Mouse (Mus musculus) embryonic facial prominence, embryonic 11.5 days (tissue): Measurements from ENCODE around the gene H2-K1. TPM values are rescaled to one million over a fixed set of nuclear protein-coding genes. Genes with fewer than 3 reads are reported as not detected.

Experiments
- ATAC-seq: fragments of 200-750 bp; cut with Nextera tagmentation; replicated peaks from 2 replicates; pipeline ENCODE4 v1.8.0; 2017; ENCODE audit warnings: low read depth; ENCODE audit not compliant: insufficient number of reproducible peaks, low FRiP score, low TSS enrichment
- DNase-seq: peaks from one replicate; pipeline ENCODE4 v3.0.0-alpha.2; 2015; ENCODE audit warnings: low spot score
- H3K27ac ChIP-seq: fragments of 300-500 bp; sonication (generic); replicated peaks from 2 replicates; pipeline ENCODE4 v1.5.1; 2014; ENCODE audit warnings: mild to moderate bottlenecking, low read depth, low read length, control low read depth
- H3K27me3 ChIP-seq: fragments of 300-500 bp; sonication (generic); 2 replicates; pipeline ENCODE4 v1.6.1; 2014; ENCODE audit warnings: mild to moderate bottlenecking, low read length, moderate library complexity, mixed read lengths; ENCODE audit not compliant: control insufficient read depth, insufficient read depth
- H3K36me3 ChIP-seq: fragments of 300-500 bp; sonication (generic); replicated peaks from 2 replicates; pipeline ENCODE4 v1.6.1; 2014; ENCODE audit warnings: low read depth, mild to moderate bottlenecking, low read length, moderate library complexity, mixed read lengths; ENCODE audit not compliant: control insufficient read depth, insufficient read depth
- H3K4me1 ChIP-seq: fragments of 300-500 bp; sonication (generic); 2 replicates; pipeline ENCODE4 v1.6.1; 2014; ENCODE audit warnings: low read length, mixed read lengths; ENCODE audit not compliant: control insufficient read depth, insufficient read depth
- H3K4me2 ChIP-seq: fragments of 300-500 bp; sonication (generic); 2 replicates; pipeline ENCODE4 v1.6.1; 2014; ENCODE audit warnings: low read depth, mild to moderate bottlenecking, control low read depth, low read length, moderate library complexity
- H3K4me3 ChIP-seq: fragments of 300-500 bp; sonication (generic); 2 replicates; pipeline ENCODE4 v1.5.1; 2014; ENCODE audit warnings: low read depth, low read length, control low read depth
- H3K9ac ChIP-seq: fragments of 300-500 bp; sonication (generic); replicated peaks from 2 replicates; pipeline ENCODE4 v1.6.1; 2014; ENCODE audit warnings: mild to moderate bottlenecking, control low read depth, low read length
- H3K9me3 ChIP-seq: fragments of 300-500 bp; sonication (generic); replicated peaks from 2 replicates; pipeline ENCODE4 v1.6.1; 2016; ENCODE audit warnings: mild to moderate bottlenecking, low read length, inconsistent platforms, mixed read lengths; ENCODE audit not compliant: control insufficient read depth
- WGBS: fragments of 180-500 bp; shearing (Covaris S2); extraction: QIAGEN DNeasy Blood & Tissue Kit; methylation state at CpG from one replicate; pipeline ENCODE4 v1.1.7; 2014; 5-methylcytosine and 5-hydroxymethylcytosine counted together
- polyA plus RNA-seq: library from polyadenylated mRNA; unstranded; fragments of >200 nt; fragmentation: Nextera tagmentation; extraction: Ambion mirVana; gene quantifications from 2 replicates; pipeline ENCODE4 v1.2.1, GENCODE M21; 2014

The H2-K1 gene
- polyA plus RNA-seq, 1 experiment from 2014 or later: 7.5 TPM

DNA sequence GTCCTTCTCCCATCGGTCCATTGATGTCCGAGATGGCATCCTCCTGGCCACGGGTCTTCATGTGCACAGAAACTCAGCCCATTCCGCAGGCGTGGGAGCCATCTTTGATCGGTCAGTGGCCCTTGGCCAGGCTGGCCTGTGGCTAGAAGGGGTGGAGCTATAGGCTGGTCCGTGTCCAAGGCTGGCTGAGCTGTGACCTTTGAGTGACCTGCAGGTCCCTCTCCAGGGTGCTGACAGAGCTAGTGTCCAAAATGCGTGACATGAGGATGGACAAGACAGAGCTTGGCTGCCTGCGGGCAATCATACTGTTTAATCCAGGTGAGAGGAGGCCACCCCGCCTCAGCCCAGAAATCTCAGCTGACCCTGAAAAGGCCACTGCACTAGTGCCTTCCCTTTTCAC, 36.5 kb upstream of the H2-K1 start:
- H3K4me2 ChIP-seq: no peak overlapping the region
- ATAC-seq (no peak), DNase-seq (no peak)
- peaks cover 5% of the 10 kb centered on the region for H3K4me1 ChIP-seq
- peaks cover 2% of the 10 kb centered on the region; the same call in 1 of the 2 replicates for H3K27me3 ChIP-seq
- H3K4me3 ChIP-seq: no peak overlapping the region
- no peak overlapping the region for H3K9ac ChIP-seq
- WGBS: 83% methylated on average over 10 of the region's 10 CpGs
- no peak overlapping the region for H3K27ac ChIP-seq
- H3K36me3 ChIP-seq: peaks cover 2% of the 10 kb centered on the region; the same call in 1 of the 2 replicates
- H3K9me3 ChIP-seq: no peaks in the 10 kb centered on the region

DNA sequence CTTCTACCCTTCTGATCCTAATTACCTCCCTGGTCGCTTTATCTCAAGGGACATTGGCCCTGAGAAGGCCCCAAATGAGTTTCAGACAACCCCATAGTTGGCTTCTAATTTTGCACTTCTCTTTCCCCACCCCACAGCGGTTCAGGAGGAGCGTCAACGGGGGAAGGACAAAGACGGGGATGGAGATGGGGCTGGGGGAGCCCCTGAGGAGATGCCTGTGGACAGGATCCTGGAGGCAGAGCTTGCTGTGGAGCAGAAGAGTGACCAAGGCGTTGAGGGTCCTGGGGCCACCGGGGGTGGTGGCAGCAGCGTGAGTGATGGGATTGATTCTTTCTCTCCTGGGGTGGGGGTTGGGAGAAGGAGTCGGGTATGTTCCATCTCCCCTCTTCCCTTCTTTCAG, 35.4 kb upstream of the H2-K1 start:
- peaks cover 5% of the 10 kb centered on the region; the same call in 1 of the 2 replicates for H3K4me1 ChIP-seq
- ATAC-seq: no peak

DNA sequence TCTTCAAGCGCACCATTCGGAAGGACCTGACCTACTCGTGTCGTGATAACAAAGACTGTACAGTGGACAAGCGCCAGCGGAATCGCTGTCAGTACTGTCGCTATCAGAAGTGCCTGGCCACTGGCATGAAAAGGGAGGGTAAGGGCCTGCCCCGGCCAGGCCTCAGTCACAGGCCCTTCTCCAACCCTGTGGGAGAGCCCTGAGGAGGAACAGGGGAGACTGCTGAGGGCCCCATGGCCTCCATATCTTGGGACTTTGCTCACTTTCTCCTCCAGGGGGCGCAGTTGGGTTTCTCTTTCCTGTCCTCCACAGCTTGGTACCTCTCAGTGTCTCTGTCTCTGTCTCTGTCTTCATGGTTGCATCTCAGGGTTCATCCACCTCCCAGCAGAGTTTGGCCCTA, 33.9 kb upstream of the H2-K1 start:
- Histone ChIP-seq H3K4me1 (peaks cover 5% of the 10 kb centered on the region; the same call in 1 of the 2 replicates), H3K9me3 (no peaks in the 10 kb centered on the region), H3K4me3 (no peak overlapping the region), H3K4me2 (no peak overlapping the region), H3K9ac (no peak overlapping the region), H3K36me3 (peaks cover 7% of the 10 kb centered on the region), H3K27me3 (no peaks in the 10 kb centered on the region), H3K27ac (no peak overlapping the region)
- ATAC-seq (no peak), DNase-seq (peak; percentile 72)
- WGBS: 75% methylated on average over 10 of the region's 10 CpGs

More for the DNA sequence above, 35.4 kb upstream of the H2-K1 start:
- H3K27ac ChIP-seq: no peak overlapping the region
- H3K9ac ChIP-seq: no peak overlapping the region
- 86% methylated on average over 9 of the region's 9 CpGs for WGBS
- DNase-seq: no peak
- no peak overlapping the region for H3K4me2 ChIP-seq
- H3K4me3 ChIP-seq: no peak overlapping the region
- H3K36me3 ChIP-seq: peaks cover 2% of the 10 kb centered on the region; the same call in 1 of the 2 replicates
- no peaks in the 10 kb centered on the region for H3K9me3 ChIP-seq
- H3K27me3 ChIP-seq: peaks cover 2% of the 10 kb centered on the region; the same call in 1 of the 2 replicates

DNA sequence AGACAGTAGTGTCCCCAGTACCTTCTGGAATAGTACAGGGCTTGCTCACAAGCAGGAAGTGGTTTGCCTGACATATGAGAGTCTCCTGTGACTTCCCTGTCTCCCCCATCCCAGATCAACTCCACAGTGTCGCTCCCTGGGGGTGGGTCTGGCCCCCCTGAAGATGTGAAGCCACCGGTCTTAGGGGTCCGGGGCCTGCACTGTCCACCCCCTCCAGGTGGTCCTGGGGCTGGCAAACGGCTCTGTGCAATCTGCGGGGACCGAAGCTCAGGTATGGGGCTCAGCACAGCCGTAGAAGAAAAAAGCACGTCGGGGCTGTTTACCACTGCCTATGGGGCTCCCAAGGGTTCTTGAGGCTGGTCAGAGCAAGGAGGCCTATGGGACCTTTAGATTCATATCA, 33.3 kb upstream of the H2-K1 start:
- Histone ChIP-seq H3K9ac (no peak overlapping the region), H3K4me2 (no peak overlapping the region), H3K4me1 (peaks cover 10% of the 10 kb centered on the region; the same call in 1 of the 2 replicates), H3K27ac (no peak overlapping the region), H3K27me3 (no peaks in the 10 kb centered on the region), H3K9me3 (no peaks in the 10 kb centered on the region), H3K4me3 (no peak overlapping the region), H3K36me3 (peaks cover 13% of the 10 kb centered on the region)
- 92% methylated on average over 9 of the region's 9 CpGs for WGBS
- no peak for DNase-seq
- no peak for ATAC-seq

DNA sequence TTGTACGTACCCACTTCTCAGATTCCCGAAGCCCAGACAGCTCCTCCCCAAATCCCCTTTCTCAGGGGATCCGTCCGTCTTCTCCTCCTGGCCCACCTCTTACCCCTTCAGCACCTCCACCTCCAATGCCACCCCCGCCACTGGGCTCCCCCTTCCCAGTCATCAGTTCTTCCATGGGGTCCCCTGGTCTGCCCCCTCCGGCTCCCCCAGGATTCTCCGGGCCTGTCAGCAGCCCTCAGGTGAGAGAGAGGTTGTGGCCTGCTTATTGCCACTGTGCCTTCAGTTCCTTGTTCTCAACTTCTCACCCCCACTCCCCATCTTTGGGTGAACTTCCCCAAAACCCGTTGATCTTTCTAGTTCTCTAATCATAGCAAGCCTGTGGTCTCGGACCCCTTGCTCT, 32.7 kb upstream of the H2-K1 start:
- Histone ChIP-seq H3K9ac (peak overlapping the region; percentile 93), H3K9me3 (no peaks in the 10 kb centered on the region), H3K27me3 (no peaks in the 10 kb centered on the region), H3K36me3 (peaks cover 13% of the 10 kb centered on the region), H3K4me3 (peak overlapping the region; percentile 93), H3K27ac (no peak overlapping the region), H3K4me2 (peak overlapping the region; percentile 87), H3K4me1 (peaks cover 12% of the 10 kb centered on the region; the same call in 1 of the 2 replicates)
- no peak for DNase-seq
- ATAC-seq: no peak
- WGBS: 53% methylated on average over 9 of the region's 9 CpGs

DNA sequence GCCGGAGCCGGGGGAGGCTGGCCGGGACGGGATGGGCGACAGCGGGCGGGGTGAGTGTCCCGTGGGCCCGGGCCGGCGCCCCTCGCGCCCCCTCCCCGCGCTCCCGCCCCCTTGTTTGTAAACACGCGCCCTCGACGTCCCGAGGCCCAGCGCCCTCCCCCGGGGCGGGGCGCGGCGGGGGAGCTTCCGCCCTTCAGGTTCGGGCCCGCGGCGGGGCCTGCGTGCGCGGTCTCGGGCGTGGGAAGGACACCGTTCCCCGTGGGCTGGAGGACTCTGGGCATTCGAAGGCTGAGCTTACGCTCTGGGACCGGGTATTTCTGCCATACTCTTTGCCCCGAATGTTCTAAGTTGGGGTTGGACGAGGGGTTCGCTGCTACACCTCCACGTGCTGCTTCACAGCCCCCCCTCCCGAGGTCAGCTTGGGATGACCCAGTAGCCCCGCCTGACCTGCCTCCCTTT, 32.1 kb upstream of the H2-K1 start:
- Histone ChIP-seq H3K9ac (peak overlapping the region; percentile 93), H3K4me2 (peak overlapping the region; percentile 87), H3K36me3 (peaks cover 11% of the 10 kb centered on the region), H3K4me1 (peaks cover 13% of the 10 kb centered on the region; the same call in 1 of the 2 replicates), H3K4me3 (peak overlapping the region; percentile 93), H3K9me3 (no peaks in the 10 kb centered on the region), H3K27ac (peak overlapping the region; percentile 91), H3K27me3 (no peaks in the 10 kb centered on the region)
- peak; percentile 55 for DNase-seq
- ATAC-seq: no peak
- WGBS: under 1% methylated on average over 39 of the region's 48 CpGs

DNA sequence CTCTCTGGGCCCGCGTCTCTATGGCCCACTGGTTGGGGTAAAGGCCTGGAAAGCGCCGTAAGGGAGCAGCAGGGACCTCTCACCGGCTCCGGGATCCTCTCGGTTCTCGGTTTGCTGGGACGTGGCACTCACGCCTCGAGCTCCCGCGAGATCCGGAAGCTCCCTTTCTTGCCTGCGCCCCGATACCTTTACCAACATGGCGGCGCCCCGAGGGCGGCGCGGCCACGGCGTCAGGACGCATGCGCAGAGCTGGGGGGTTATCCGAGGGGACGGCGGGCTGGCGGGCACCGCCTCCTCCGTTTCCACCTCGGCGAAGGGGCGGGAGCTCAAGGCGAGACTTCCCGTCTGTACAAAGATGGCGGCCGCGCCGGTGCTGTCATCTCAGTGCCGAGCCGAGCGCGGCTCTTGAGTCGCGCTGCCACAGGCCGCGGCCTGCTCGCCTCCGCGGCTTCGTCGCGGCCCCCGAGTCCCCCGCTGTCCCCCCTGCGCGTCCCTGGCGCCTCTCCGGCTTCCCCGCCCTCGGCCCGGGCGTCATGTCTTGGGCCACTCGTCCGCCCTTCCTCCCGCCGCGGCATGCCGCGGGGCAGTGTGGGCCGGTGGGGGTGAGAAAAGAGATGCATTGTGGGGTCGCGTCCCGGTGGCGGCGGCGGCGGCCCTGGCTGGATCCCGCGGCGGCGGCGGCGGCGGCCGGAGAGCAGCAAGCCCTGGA, 31.5 kb upstream of the H2-K1 start, which contains the start of the genes Slc39a7 and Rxrb:
Gene Slc39a7, minus strand, starts transcription at position 218 of the 709 bp plus-strand sequence.
Gene Rxrb, plus strand, starts transcription at position 348 of the 709 bp plus-strand sequence.
- H3K4me1 ChIP-seq: peaks cover 18% of the 10 kb centered on the region
- WGBS: under 1% methylated on average over 58 of the region's 88 CpGs
- peaks cover 11% of the 10 kb centered on the region for H3K36me3 ChIP-seq
- peak; percentile 36 for ATAC-seq
- peak within 1 kb of the TSS; percentile 91 for H3K27ac ChIP-seq
- no peaks in the 10 kb centered on the region for H3K27me3 ChIP-seq
- peak within 1 kb of the TSS; percentile 93 for H3K4me3 ChIP-seq
- DNase-seq: peak; percentile 97
- H3K4me2 ChIP-seq: peak within 1 kb of the TSS; percentile 87
- H3K9me3 ChIP-seq: no peaks in the 10 kb centered on the region
- H3K9ac ChIP-seq: peak within 1 kb of the TSS; percentile 93

DNA sequence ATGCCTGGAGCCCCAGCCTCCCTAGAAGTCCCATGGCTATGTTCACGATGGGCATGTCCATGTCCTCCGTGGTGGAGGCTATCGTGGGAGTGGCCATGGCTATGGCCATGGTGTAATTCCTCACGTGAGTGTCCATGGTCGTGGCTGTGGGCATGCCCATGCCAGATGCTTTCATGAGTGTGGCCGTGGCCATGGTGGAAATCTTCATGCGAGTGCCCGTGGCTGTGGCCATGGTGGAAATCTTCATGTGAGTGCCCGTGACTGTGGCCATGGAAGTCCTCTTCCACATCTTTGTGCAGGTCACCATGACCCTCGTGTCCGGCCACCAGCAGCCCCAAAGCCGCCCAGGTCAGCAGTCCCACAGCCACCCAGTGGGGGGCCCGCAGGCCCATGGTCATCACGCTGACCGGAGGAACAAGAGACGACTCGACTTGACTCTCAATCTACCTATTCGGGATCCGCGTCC, 30.7 kb upstream of the H2-K1 start:
- Histone ChIP-seq H3K4me2 (peak overlapping the region; percentile 87), H3K27ac (no peak overlapping the region), H3K9me3 (no peaks in the 10 kb centered on the region), H3K36me3 (peaks cover 11% of the 10 kb centered on the region), H3K4me3 (peak overlapping the region; percentile 93), H3K9ac (peak overlapping the region; percentile 93), H3K27me3 (no peaks in the 10 kb centered on the region), H3K4me1 (peaks cover 18% of the 10 kb centered on the region)
- DNase-seq (no peak), ATAC-seq (no peak)
- WGBS: 5% methylated on average over 20 of the region's 20 CpGs
